Mouse (Mus musculus) T-helper 2 cell (primary cell): Measurements from ENCODE around the gene Ercc8.

Experiments used
- in situ Hi-C: fragments of 300-600 bp; cut with MboI, MseI; formaldehyde crosslinking; loops from one replicate; pipeline ENCODE4 v1.15.1; 2025; ENCODE audit warnings: high pct_unique_total_duplicates

The Ercc8 gene

GRCm38 (mm10) chr13:108158465-108159240, at the start of gene Ercc8, which contains the start of gene Ndufaf2:
Gene Ercc8, plus strand, starts transcription at chr13:108158731.
Gene Ndufaf2, minus strand, starts transcription at chr13:108158623.
- in situ Hi-C loops: no loop called here

- in situ Hi-C loops: no loop called here
Observed at GRCm38 (mm10) chr13:108110929-108111328, 47.6 kb upstream of the Ercc8 start.

- in situ Hi-C loops: no loop called here
Observed at GRCm38 (mm10) chr13:108113536-108113935, 45.0 kb upstream of the Ercc8 start.

- in situ Hi-C loops: no loop called here
Observed at GRCm38 (mm10) chr13:108114257-108114656, 44.3 kb upstream of the Ercc8 start.

- in situ Hi-C loops: no loop called here
Observed at GRCm38 (mm10) chr13:108117654-108118053, 40.9 kb upstream of the Ercc8 start.

- in situ Hi-C loops: no loop called here
Observed at GRCm38 (mm10) chr13:108118188-108118587, 40.3 kb upstream of the Ercc8 start.

GRCm38 (mm10) chr13:108119411-108120310, 38.9 kb upstream of the Ercc8 start:
- in situ Hi-C loops: loop anchor here (10.0 kb wide), 1 partner anchor 785 kb away; no protein-coding TSS in a partner anchor

- in situ Hi-C loops: loop anchor here (10.0 kb wide), 1 partner anchor 788 kb away; no protein-coding TSS in a partner anchor
Observed at GRCm38 (mm10) chr13:108123109-108123723, 35.3 kb upstream of the Ercc8 start.

GRCm38 (mm10) chr13:108124096-108124495, 34.4 kb upstream of the Ercc8 start:
- in situ Hi-C loops: loop anchor here (10.0 kb wide), 1 partner anchor 789 kb away; no protein-coding TSS in a partner anchor

- in situ Hi-C loops: loop anchor here (10.0 kb wide), 1 partner anchor 791 kb away; no protein-coding TSS in a partner anchor
Observed at GRCm38 (mm10) chr13:108126246-108126645, 32.3 kb upstream of the Ercc8 start.

- in situ Hi-C loops: loop anchor here (10.0 kb wide), 1 partner anchor 792 kb away; no protein-coding TSS in a partner anchor
Observed at GRCm38 (mm10) chr13:108127130-108127529, 31.4 kb upstream of the Ercc8 start.

GRCm38 (mm10) chr13:108127883-108128282, 30.6 kb upstream of the Ercc8 start:
- in situ Hi-C loops: loop anchor here (10.0 kb wide), 1 partner anchor 793 kb away; no protein-coding TSS in a partner anchor

GRCm38 (mm10) chr13:108129070-108129469, 29.5 kb upstream of the Ercc8 start:
- in situ Hi-C loops: loop anchor here (10.0 kb wide), 1 partner anchor 794 kb away; no protein-coding TSS in a partner anchor

GRCm38 (mm10) chr13:108130737-108131136, 27.8 kb upstream of the Ercc8 start:
- in situ Hi-C loops: no loop called here

- in situ Hi-C loops: no loop called here
Observed at GRCm38 (mm10) chr13:108132031-108132819, 26.3 kb upstream of the Ercc8 start.

GRCm38 (mm10) chr13:108135617-108136016, 22.9 kb upstream of the Ercc8 start:
- in situ Hi-C loops: no loop called here

GRCm38 (mm10) chr13:108138403-108138977, 20.0 kb upstream of the Ercc8 start:
- in situ Hi-C loops: no loop called here

- in situ Hi-C loops: no loop called here
Observed at GRCm38 (mm10) chr13:108144086-108144485, 14.4 kb upstream of the Ercc8 start.

GRCm38 (mm10) chr13:108151782-108152181, 6.7 kb upstream of the Ercc8 start:
- in situ Hi-C loops: no loop called here

- in situ Hi-C loops: no loop called here
Observed at GRCm38 (mm10) chr13:108152650-108153372, 5.7 kb upstream of the Ercc8 start.
